Mouse (Mus musculus): ENCODE results near the gene Sike1.

DNA sequence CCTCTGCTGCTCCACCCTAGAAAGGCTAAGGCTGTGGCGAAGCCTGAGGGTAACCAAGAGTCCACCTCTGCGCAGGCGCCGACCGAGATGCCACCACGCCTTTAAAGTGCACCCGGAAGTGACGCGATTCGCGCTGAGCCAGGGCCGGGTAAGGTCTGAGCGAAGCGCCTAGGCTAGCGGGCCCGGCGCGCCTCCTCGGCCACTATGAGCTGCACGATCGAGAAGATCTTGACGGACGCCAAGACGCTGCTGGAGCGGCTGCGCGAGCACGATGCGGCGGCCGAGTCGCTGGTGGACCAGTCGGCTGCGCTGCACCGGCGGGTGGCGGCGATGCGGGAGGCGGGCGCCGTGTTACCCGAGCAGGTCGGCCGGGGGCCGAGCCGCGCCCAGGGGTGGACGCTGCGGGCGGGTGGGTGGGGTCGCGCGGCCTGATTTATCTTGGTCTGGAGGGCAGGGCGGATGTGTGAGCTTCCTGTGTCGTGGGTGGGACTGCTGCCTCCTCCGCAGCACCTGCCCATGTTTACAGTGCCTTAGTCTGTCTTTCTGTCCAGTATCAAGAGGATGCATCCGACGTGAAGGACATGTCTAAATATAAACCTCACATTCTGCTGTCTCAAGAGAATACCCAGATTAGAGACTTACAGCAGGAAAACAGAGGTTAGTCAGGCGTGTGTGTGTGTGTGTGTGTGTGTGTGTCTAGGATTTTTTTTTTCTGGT, at the start of gene Sike1:
- no peak for TF ChIP-seq CTCF (IDR thresholded peaks at IDR 0.05; ENCODE audit: insufficient read depth, low read length)
- TF ChIP-seq POLR2A (IDR thresholded peaks at IDR 0.05; ENCODE audit: borderline replicate concordance, extremely low read depth, low read depth, low read length): peak; percentile 91
